Mouse (Mus musculus) neural tube, embryonic 11.5 days (tissue): ENCODE results near the gene Elmo1. TPM values are rescaled to one million over a fixed set of nuclear protein-coding genes. Genes with fewer than 3 reads are reported as not detected.

Experiments used
- ATAC-seq: fragments of 200-750 bp; cut with Nextera tagmentation; 2 replicates; pipeline ENCODE4 v1.8.0; 2017; ENCODE audit warnings: moderate number of reproducible peaks, mild to moderate bottlenecking, moderate TSS enrichment, moderate library complexity; ENCODE audit not compliant: insufficient read depth, low FRiP score, low TSS enrichment
- DNase-seq: peaks from one replicate; pipeline ENCODE4 v3.0.0-alpha.2; 2015; ENCODE audit warnings: low spot score
- H3K27ac ChIP-seq: fragments of 300-500 bp; sonication (generic); 2 replicates; pipeline ENCODE4 v1.5.1; 2014; ENCODE audit warnings: low read depth, mild to moderate bottlenecking, low read length
- H3K27me3 ChIP-seq: fragments of 300-500 bp; sonication (generic); 2 replicates; pipeline ENCODE4 v1.6.1; 2014; ENCODE audit warnings: mild to moderate bottlenecking, low read length, mixed read lengths; ENCODE audit not compliant: control insufficient read depth, insufficient read depth
- H3K36me3 ChIP-seq: fragments of 300-500 bp; sonication (generic); 2 replicates; pipeline ENCODE4 v1.6.1; 2014; ENCODE audit warnings: mild to moderate bottlenecking, low read length, moderate library complexity, mixed read lengths; ENCODE audit not compliant: control insufficient read depth, insufficient read depth
- H3K4me1 ChIP-seq: fragments of 300-500 bp; sonication (generic); 2 replicates; pipeline ENCODE4 v1.6.1; 2014; ENCODE audit warnings: low read length, mixed read lengths; ENCODE audit not compliant: control insufficient read depth, insufficient read depth
- H3K4me2 ChIP-seq: fragments of 300-500 bp; sonication (generic); 2 replicates; pipeline ENCODE4 v1.6.1; 2014; ENCODE audit warnings: low read depth, mild to moderate bottlenecking, moderate library complexity
- H3K4me3 ChIP-seq: fragments of 300-500 bp; sonication (generic); 2 replicates; pipeline ENCODE4 v1.5.1; 2014; ENCODE audit warnings: low read depth, low read length
- H3K9ac ChIP-seq: fragments of 300-500 bp; sonication (generic); 2 replicates; pipeline ENCODE4 v1.6.1; 2014; ENCODE audit warnings: mild to moderate bottlenecking, low read length
- H3K9me3 ChIP-seq: fragments of 300-500 bp; sonication (generic); 2 replicates; pipeline ENCODE4 v1.6.1; 2016; ENCODE audit warnings: low read length; ENCODE audit not compliant: control insufficient read depth
- WGBS: fragments of 180-500 bp; shearing (Covaris S2); extraction: QIAGEN DNeasy Blood & Tissue Kit; methylation state at CpG from one replicate; pipeline ENCODE4 v1.1.7; 2014; 5-methylcytosine and 5-hydroxymethylcytosine counted together
- polyA plus RNA-seq: library from polyadenylated mRNA; unstranded; fragments of >200 nt; fragmentation: Nextera tagmentation; extraction: Ambion mirVana; gene quantifications from 2 replicates; pipeline ENCODE4 v1.2.1, GENCODE M21; 2014

The Elmo1 gene
- polyA plus RNA-seq, 1 experiment from 2014 or later = 28.7 TPM

GRCm38 (mm10) chr13:20231837-20232728 lies 141.7 kb downstream of the Elmo1 start:
- Histone ChIP-seq H3K4me3 (no peak overlapping the region), H3K9ac (no peak overlapping the region), H3K36me3 (no peaks in the 10 kb centered on the region), H3K4me1 (no peaks in the 10 kb centered on the region), H3K27ac (no peak overlapping the region), H3K9me3 (no peaks in the 10 kb centered on the region), H3K4me2 (no peak overlapping the region), H3K27me3 (no peaks in the 10 kb centered on the region)
- DNase-seq = peak; percentile 22
- no peak for ATAC-seq
- WGBS = 76% methylated on average over 11 of the region's 11 CpGs

GRCm38 (mm10) chr13:20233707-20234106 lies 143.3 kb downstream of the Elmo1 start:
- no peaks in the 10 kb centered on the region for H3K27me3 ChIP-seq
- 91% methylated on average over 7 of the region's 7 CpGs for WGBS
- H3K4me3 ChIP-seq = no peak overlapping the region
- no peaks in the 10 kb centered on the region for H3K9me3 ChIP-seq
- no peak overlapping the region for H3K9ac ChIP-seq
- no peak overlapping the region for H3K4me2 ChIP-seq
- no peaks in the 10 kb centered on the region for H3K36me3 ChIP-seq
- H3K27ac ChIP-seq = no peak overlapping the region
- ATAC-seq = no peak
- DNase-seq = no peak
- H3K4me1 ChIP-seq = no peaks in the 10 kb centered on the region

- no peaks in the 10 kb centered on the region for H3K4me1 ChIP-seq
- no peak overlapping the region for H3K9ac ChIP-seq
- H3K27ac ChIP-seq = no peak overlapping the region
- ATAC-seq = no peak
- no peaks in the 10 kb centered on the region for H3K27me3 ChIP-seq
- no peak for DNase-seq
- H3K4me2 ChIP-seq = no peak overlapping the region
- H3K36me3 ChIP-seq = no peaks in the 10 kb centered on the region
- H3K9me3 ChIP-seq = no peaks in the 10 kb centered on the region
- WGBS = 67% methylated on average over 5 of the region's 5 CpGs
- no peak overlapping the region for H3K4me3 ChIP-seq
Measured at GRCm38 (mm10) chr13:20237615-20238014, 147.2 kb downstream of the Elmo1 start.

- WGBS = 70% methylated on average over 3 of the region's 3 CpGs
- no peak overlapping the region for H3K27ac ChIP-seq
- no peak for ATAC-seq
Measured at GRCm38 (mm10) chr13:20238146-20238545, 147.8 kb downstream of the Elmo1 start.

GRCm38 (mm10) chr13:20238743-20239142 lies 148.3 kb downstream of the Elmo1 start:
- Histone ChIP-seq H3K27me3 (no peaks in the 10 kb centered on the region), H3K4me1 (no peaks in the 10 kb centered on the region), H3K36me3 (no peaks in the 10 kb centered on the region), H3K4me3 (no peak overlapping the region), H3K9me3 (no peaks in the 10 kb centered on the region), H3K9ac (no peak overlapping the region), H3K4me2 (no peak overlapping the region), H3K27ac (no peak overlapping the region)
- DNase-seq (no peak), ATAC-seq (no peak)
- WGBS = 78% methylated on average over 3 of the region's 3 CpGs

More at GRCm38 (mm10) chr13:20238146-20238545, 147.8 kb downstream of the Elmo1 start:
- H3K4me2 ChIP-seq = no peak overlapping the region
- no peak for DNase-seq
- no peak overlapping the region for H3K9ac ChIP-seq
- no peak overlapping the region for H3K4me3 ChIP-seq
- H3K27me3 ChIP-seq = no peaks in the 10 kb centered on the region
- no peaks in the 10 kb centered on the region for H3K4me1 ChIP-seq
- no peaks in the 10 kb centered on the region for H3K9me3 ChIP-seq
- H3K36me3 ChIP-seq = no peaks in the 10 kb centered on the region

- no peak overlapping the region for H3K9ac ChIP-seq
- no peaks in the 10 kb centered on the region for H3K4me1 ChIP-seq
- DNase-seq = no peak
- H3K27me3 ChIP-seq = no peaks in the 10 kb centered on the region
- no peak overlapping the region for H3K4me3 ChIP-seq
- H3K4me2 ChIP-seq = no peak overlapping the region
- H3K9me3 ChIP-seq = no peaks in the 10 kb centered on the region
- no peaks in the 10 kb centered on the region for H3K36me3 ChIP-seq
- H3K27ac ChIP-seq = no peak overlapping the region
- ATAC-seq = no peak
Measured at GRCm38 (mm10) chr13:20250069-20250668, 159.8 kb downstream of the Elmo1 start.

- Histone ChIP-seq H3K9ac (no peak overlapping the region), H3K4me2 (no peak overlapping the region), H3K4me1 (no peaks in the 10 kb centered on the region), H3K9me3 (no peaks in the 10 kb centered on the region), H3K27ac (no peak overlapping the region), H3K36me3 (no peaks in the 10 kb centered on the region), H3K4me3 (no peak overlapping the region), H3K27me3 (no peaks in the 10 kb centered on the region)
- 75% methylated on average over 6 of the region's 6 CpGs for WGBS
- DNase-seq (no peak), ATAC-seq (no peak)
Measured at GRCm38 (mm10) chr13:20254911-20255310, 164.5 kb downstream of the Elmo1 start.

GRCm38 (mm10) chr13:20255380-20255779 lies 165.0 kb downstream of the Elmo1 start:
- DNase-seq (no peak), ATAC-seq (no peak)
- Histone ChIP-seq H3K4me1 (no peaks in the 10 kb centered on the region), H3K4me3 (no peak overlapping the region), H3K27ac (no peak overlapping the region), H3K9ac (no peak overlapping the region), H3K27me3 (no peaks in the 10 kb centered on the region), H3K9me3 (no peaks in the 10 kb centered on the region), H3K36me3 (no peaks in the 10 kb centered on the region), H3K4me2 (no peak overlapping the region)
- 95% methylated on average over 3 of the region's 3 CpGs for WGBS

- DNase-seq (no peak), ATAC-seq (no peak)
- H3K4me2 ChIP-seq = no peak overlapping the region
- no peak overlapping the region for H3K9ac ChIP-seq
- no peak overlapping the region for H3K27ac ChIP-seq
- H3K36me3 ChIP-seq = no peaks in the 10 kb centered on the region
- H3K9me3 ChIP-seq = no peaks in the 10 kb centered on the region
- H3K4me1 ChIP-seq = no peaks in the 10 kb centered on the region
- H3K4me3 ChIP-seq = no peak overlapping the region
- WGBS = 97% methylated on average over 4 of the region's 4 CpGs
- H3K27me3 ChIP-seq = no peaks in the 10 kb centered on the region
Measured at GRCm38 (mm10) chr13:20256613-20257012, 166.2 kb downstream of the Elmo1 start.
